Mouse (Mus musculus) embryonic facial prominence, embryonic 14.5 days (tissue): ENCODE results near the gene Efcab2. TPM values are rescaled to one million over a fixed set of nuclear protein-coding genes. Genes with fewer than 3 reads are reported as not detected.

ENCODE experiments used
- ATAC-seq: fragments of 200-750 bp; cut with Nextera tagmentation; 2 replicates; pipeline ENCODE4 v1.8.0; 2017; ENCODE audit warnings: low read depth, moderate number of reproducible peaks, moderate TSS enrichment
- DNase-seq: peaks from one replicate; pipeline ENCODE4 v3.0.0-alpha.2; 2015; ENCODE audit warnings: low spot score
- H3K27ac ChIP-seq: fragments of 300-500 bp; sonication (generic); replicated peaks from 2 replicates; pipeline ENCODE4 v1.5.1; 2014; ENCODE audit warnings: low read depth, mild to moderate bottlenecking, low read length, moderate library complexity
- H3K27me3 ChIP-seq: fragments of 300-500 bp; sonication (generic); replicated peaks from 2 replicates; pipeline ENCODE4 v1.6.1; 2014; ENCODE audit warnings: low read length; ENCODE audit not compliant: control insufficient read depth, insufficient read depth
- H3K36me3 ChIP-seq: fragments of 300-500 bp; sonication (generic); 2 replicates; pipeline ENCODE4 v1.6.1; 2014; ENCODE audit warnings: low read length, mixed read lengths; ENCODE audit not compliant: control insufficient read depth, insufficient read depth
- H3K4me1 ChIP-seq: fragments of 300-500 bp; sonication (generic); 2 replicates; pipeline ENCODE4 v1.6.1; 2014; ENCODE audit warnings: antibody characterized with exemption, low read length; ENCODE audit not compliant: control insufficient read depth, insufficient read depth
- H3K4me2 ChIP-seq: fragments of 300-500 bp; sonication (generic); 2 replicates; pipeline ENCODE4 v1.6.1; 2014; ENCODE audit warnings: low read depth, mild to moderate bottlenecking, low read length, moderate library complexity, mixed read lengths
- H3K4me3 ChIP-seq: fragments of 300-500 bp; sonication (generic); 2 replicates; pipeline ENCODE4 v1.5.1; 2014; ENCODE audit warnings: low read depth, mild to moderate bottlenecking, low read length
- H3K9ac ChIP-seq: fragments of 300-500 bp; sonication (generic); 2 replicates; pipeline ENCODE4 v1.6.1; 2014; ENCODE audit warnings: low read depth, mild to moderate bottlenecking, low read length, moderate library complexity, mixed read lengths
- H3K9me3 ChIP-seq: fragments of 300-500 bp; sonication (generic); 2 replicates; pipeline ENCODE4 v1.6.1; 2016; ENCODE audit warnings: low read length; ENCODE audit not compliant: control insufficient read depth
- WGBS: fragments of 180-500 bp; shearing (Covaris S2); extraction: QIAGEN DNeasy Blood & Tissue Kit; methylation state at CpG from one replicate; pipeline ENCODE4 v1.1.7; 2014; 5-methylcytosine and 5-hydroxymethylcytosine counted together
- polyA plus RNA-seq: library from polyadenylated mRNA; unstranded; fragments of >200 nt; fragmentation: Nextera tagmentation; extraction: Ambion mirVana; gene quantifications from 2 replicates; pipeline ENCODE4 v1.2.1, GENCODE M21; 2014

The Efcab2 gene
- polyA plus RNA-seq, 1 experiment from 2014 or later = 6.7 TPM

GRCm38 (mm10) chr1:178506938-178507337, 101.1 kb downstream of the Efcab2 start:
- no peak for DNase-seq
- Histone ChIP-seq H3K9me3 (no peaks in the 10 kb centered on the region), H3K9ac (no peak overlapping the region), H3K27ac (no peak overlapping the region), H3K4me1 (no peaks in the 10 kb centered on the region), H3K27me3 (no peaks in the 10 kb centered on the region), H3K4me3 (no peak overlapping the region), H3K36me3 (no peaks in the 10 kb centered on the region), H3K4me2 (no peak overlapping the region)
- WGBS = 89% methylated on average over 8 of the region's 8 CpGs
- no peak for ATAC-seq

GRCm38 (mm10) chr1:178512323-178513031, 106.6 kb downstream of the Efcab2 start:
- H3K27me3 ChIP-seq = no peaks in the 10 kb centered on the region
- no peaks in the 10 kb centered on the region for H3K4me1 ChIP-seq
- no peak overlapping the region for H3K27ac ChIP-seq
- no peaks in the 10 kb centered on the region for H3K36me3 ChIP-seq
- DNase-seq (no peak), ATAC-seq (no peak)
- H3K9ac ChIP-seq = no peak overlapping the region
- H3K4me2 ChIP-seq = no peak overlapping the region
- H3K9me3 ChIP-seq = no peaks in the 10 kb centered on the region
- WGBS = 49% methylated on average over 7 of the region's 7 CpGs
- H3K4me3 ChIP-seq = no peak overlapping the region

GRCm38 (mm10) chr1:178513954-178514353, 108.1 kb downstream of the Efcab2 start:
- Histone ChIP-seq H3K27ac (no peak overlapping the region), H3K9ac (no peak overlapping the region), H3K4me1 (no peaks in the 10 kb centered on the region), H3K4me2 (no peak overlapping the region), H3K27me3 (no peaks in the 10 kb centered on the region), H3K36me3 (no peaks in the 10 kb centered on the region), H3K4me3 (no peak overlapping the region), H3K9me3 (no peaks in the 10 kb centered on the region)
- ATAC-seq = no peak
- 20% methylated on average over 4 of the region's 8 CpGs for WGBS
- no peak for DNase-seq

DNA sequence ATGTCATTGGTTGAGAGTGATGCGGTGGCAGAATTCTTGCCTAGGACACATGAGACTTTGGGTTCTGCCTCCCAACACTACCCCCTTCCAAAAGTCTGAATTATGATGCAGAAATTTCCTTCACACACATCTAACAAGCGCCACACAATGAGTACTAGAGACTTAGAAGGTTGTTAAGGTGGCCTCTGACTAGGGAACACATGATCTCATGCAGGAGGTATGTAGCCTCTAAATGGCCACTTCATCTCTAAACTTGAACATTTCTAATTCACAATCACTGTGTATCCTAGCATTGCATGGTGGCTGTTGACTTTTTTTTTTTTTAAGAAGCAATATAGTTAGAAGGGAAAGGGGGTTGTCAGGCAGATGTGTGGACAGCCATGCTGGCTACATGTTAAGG, 110.0 kb downstream of the Efcab2 start:
- Histone ChIP-seq H3K27ac (no peak overlapping the region), H3K27me3 (no peaks in the 10 kb centered on the region), H3K4me2 (no peak overlapping the region), H3K4me3 (no peak overlapping the region), H3K36me3 (no peaks in the 10 kb centered on the region), H3K9ac (no peak overlapping the region), H3K4me1 (no peaks in the 10 kb centered on the region), H3K9me3 (no peaks in the 10 kb centered on the region)
- DNase-seq = no peak
- WGBS = 80% methylated on average over 2 of the region's 2 CpGs
- no peak for ATAC-seq

DNA sequence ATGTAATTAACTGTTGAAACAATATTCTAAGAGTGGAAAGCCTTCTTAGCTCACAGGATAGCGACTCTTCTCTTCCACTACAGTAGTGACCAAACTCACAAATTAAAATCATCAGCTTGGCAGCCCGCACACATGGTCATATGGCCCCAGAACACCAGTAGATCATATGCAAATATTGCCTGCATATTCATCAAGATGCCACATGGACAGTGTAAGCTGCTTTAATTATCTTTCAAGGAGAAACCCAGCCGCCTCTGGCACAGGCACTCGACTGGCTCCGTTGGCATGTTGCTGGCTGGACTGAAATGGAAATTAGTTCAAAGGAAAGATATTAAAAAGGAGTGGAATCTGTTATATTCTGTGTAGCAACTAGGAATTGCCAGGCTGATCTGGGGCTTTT, 116.5 kb downstream of the Efcab2 start:
- Histone ChIP-seq H3K36me3 (no peaks in the 10 kb centered on the region), H3K4me1 (peaks cover 7% of the 10 kb centered on the region; the same call in 1 of the 2 replicates), H3K9ac (no peak overlapping the region), H3K27ac (no peak overlapping the region), H3K4me3 (no peak overlapping the region), H3K9me3 (0 out of 2 replicates have a peak, but pooled peaks cover 4% of the 10 kb centered on the region), H3K4me2 (no peak overlapping the region), H3K27me3 (no peaks in the 10 kb centered on the region)
- DNase-seq (no peak), ATAC-seq (no peak)
- WGBS = 77% methylated on average over 5 of the region's 5 CpGs

- no peaks in the 10 kb centered on the region for H3K27me3 ChIP-seq
- WGBS = 23% methylated on average over 5 of the region's 5 CpGs
- H3K9me3 ChIP-seq = 0 out of 2 replicates have a peak, but pooled peaks cover 4% of the 10 kb centered on the region
- H3K4me3 ChIP-seq = no peak overlapping the region
- ATAC-seq = no peak
- H3K4me2 ChIP-seq = no peak overlapping the region
- no peak overlapping the region for H3K27ac ChIP-seq
- peaks cover 7% of the 10 kb centered on the region; the same call in 1 of the 2 replicates for H3K4me1 ChIP-seq
- peak; percentile 29 for DNase-seq
- no peaks in the 10 kb centered on the region for H3K36me3 ChIP-seq
- H3K9ac ChIP-seq = no peak overlapping the region
Observed at GRCm38 (mm10) chr1:178523152-178523551, 117.3 kb downstream of the Efcab2 start.

DNA sequence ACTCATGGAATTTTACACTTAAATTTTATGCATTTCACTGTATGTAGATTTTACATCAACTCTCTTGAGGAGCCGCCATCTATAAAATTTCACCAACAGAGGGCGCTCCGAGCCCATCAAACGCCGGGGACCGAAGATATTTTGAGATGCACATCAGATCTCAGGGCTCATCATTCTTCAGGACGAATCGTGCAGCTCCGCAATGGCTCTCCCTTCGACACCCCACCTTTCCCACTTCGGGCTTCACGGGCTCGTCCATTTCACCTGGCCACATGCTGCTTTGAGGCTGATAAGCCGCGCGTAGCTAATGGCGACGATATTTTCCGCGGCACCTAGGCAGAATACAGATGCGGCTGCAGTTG, 121.3 kb downstream of the Efcab2 start:
- under 1% methylated on average over 21 of the region's 21 CpGs for WGBS
- H3K36me3 ChIP-seq = no peaks in the 10 kb centered on the region
- H3K9me3 ChIP-seq = 0 out of 2 replicates have a peak, but pooled peaks cover 4% of the 10 kb centered on the region
- peak overlapping the region; percentile 74 for H3K4me3 ChIP-seq
- H3K27me3 ChIP-seq = no peaks in the 10 kb centered on the region
- DNase-seq = peak; percentile 93
- H3K4me2 ChIP-seq = peak overlapping the region; percentile 100
- peak overlapping the region; percentile 89 for H3K27ac ChIP-seq
- H3K4me1 ChIP-seq = peaks cover 7% of the 10 kb centered on the region
- 0 out of 2 replicates have a peak, but pooled peaks have one; percentile 10 for ATAC-seq
- H3K9ac ChIP-seq = peak overlapping the region; percentile 48; the same call in 1 of the 2 replicates

DNA sequence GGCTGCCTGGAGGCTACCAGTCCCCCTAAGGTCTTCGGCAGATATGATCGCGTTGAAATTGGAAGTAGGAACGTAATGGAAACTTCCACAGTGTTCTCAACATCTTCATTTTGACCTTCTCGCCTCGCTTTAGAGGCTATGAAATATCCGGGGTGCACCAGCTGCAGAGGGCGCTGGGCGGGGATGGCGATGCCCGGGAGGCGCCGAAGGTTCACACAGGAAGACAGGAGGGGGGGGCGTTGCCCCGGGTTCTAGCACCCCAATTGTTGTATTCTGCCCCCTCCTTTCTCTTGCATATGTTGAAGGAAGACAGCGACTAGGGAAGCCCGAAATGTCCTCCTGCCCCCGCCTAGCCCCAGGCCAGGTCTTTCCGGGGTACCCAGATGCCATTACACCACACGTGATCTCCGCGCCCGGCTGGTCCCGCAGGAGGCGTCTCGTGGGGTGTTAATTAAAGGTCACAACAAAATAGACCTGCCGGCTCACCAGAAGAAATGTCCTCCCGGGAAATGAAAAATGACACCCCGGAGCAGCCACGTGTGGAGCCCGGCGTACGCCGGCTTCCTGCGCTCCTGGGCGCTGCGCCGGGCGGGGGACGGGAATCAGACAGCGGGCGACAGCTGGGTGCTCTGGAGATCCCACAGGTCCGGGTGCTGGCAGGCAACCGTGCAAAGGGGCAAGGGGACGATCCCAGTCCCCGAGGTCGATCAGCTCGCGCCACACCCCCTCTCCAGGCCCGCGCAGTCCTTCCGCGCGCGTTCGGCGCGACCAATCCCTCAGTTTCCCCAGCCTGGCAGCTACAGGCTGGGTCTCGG, 121.9 kb downstream of the Efcab2 start:
- Histone ChIP-seq H3K4me2 (peak overlapping the region; percentile 100), H3K27ac (peak overlapping the region; percentile 89), H3K9ac (peak overlapping the region; percentile 79), H3K4me1 (peaks cover 7% of the 10 kb centered on the region), H3K4me3 (peak overlapping the region; percentile 74), H3K9me3 (0 out of 2 replicates have a peak, but pooled peaks cover 4% of the 10 kb centered on the region), H3K27me3 (no peaks in the 10 kb centered on the region), H3K36me3 (no peaks in the 10 kb centered on the region)
- DNase-seq = peak; percentile 71
- ATAC-seq = peak; percentile 28
- 0% methylated on average over 29 of the region's 59 CpGs for WGBS
